Mouse (Mus musculus) mouse embryonic stem cell (cell line): ENCODE data around the gene Lrr1.
"Not testable (repeated sequence)": the region's sequence is repeated elsewhere in the genome, so short reads cannot be mapped to it uniquely, and the experiment has no call there.

Source experiments
- in situ Hi-C, 2 experiments: fragments of 300-500 bp; cut with MboI; formaldehyde crosslinking; loops; 1 replicate in 1 of 2; 3 replicates in 1 of 2; pipeline ENCODE4 v1.14.3; 2019 to 2020; ENCODE audit warnings: low sequenced_read_pairs in 2 of 2, low pct_unique_long_range_greater_than_20kb in 1 of 2, mixed read lengths in 1 of 2; ENCODE audit not compliant: unreplicated experiment in 1 of 2

Lrr1 gene

GRCm38 (mm10) chr12:69158765-69159577, 9.6 kb upstream of the Lrr1 start, which contains the start of gene Rps29:
TSS of gene Rps29 (minus strand) at chr12:69159186.
- in situ Hi-C loops: not testable (repeated sequence)

DNA sequence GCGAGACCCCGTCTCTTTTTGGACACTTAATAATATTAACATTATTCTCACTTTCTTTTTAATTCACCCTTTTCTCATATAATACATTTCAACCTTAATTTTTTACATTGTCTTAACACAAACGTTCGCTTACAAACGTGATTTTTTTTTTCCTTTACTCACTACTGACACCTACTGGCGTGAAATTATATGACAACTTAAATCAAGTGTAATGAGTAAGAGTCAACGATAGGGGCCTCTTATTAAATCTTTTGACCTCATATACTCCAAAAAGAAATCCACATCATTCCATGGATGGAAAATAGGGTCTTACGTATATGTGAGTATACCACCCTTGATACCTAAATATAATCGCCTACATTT, 9.1 kb upstream of the Lrr1 start:
- in situ Hi-C loops: no loop called here

GRCm38 (mm10) chr12:69160677-69161076, 7.9 kb upstream of the Lrr1 start:
- in situ Hi-C loops: not testable (repeated sequence)

DNA sequence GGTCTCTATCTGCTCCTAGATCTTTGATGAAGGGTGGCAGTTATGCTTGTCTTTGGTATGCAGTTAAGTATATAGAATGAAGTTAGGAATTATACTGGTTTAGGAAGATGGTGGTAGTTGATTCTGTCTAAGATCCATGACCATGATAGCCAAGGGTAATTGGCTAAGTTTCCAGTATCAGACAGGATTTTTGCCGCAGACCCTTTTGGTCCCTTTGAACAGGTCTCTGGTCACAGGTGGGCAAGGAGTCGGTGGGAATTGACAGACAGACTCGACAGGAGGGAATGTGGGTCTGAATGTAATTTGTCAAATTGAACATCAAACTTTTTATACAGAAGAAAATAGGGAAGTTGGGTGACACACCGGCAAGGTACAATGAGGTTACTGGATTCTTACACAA, 5.0 kb upstream of the Lrr1 start:
- in situ Hi-C loops: not testable (repeated sequence)

DNA sequence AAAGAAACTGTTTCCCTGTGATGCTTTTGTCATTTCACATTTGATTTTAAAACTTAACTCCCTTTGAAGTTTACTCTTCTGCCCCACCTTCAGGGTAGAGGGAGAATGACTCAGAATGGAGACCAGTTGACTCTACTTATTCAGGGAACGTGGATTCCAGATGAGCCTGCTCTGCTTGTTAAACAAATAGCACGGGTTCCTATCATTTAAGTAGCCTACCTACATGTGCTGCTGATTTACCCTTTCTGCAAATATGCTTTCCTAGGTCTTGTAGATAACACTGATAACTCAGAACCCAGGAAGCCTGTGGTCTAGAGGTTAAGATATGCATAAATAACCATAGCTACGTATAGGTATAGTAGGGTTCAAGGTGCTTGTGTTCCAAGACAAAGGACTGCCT, 3.7 kb upstream of the Lrr1 start:
- in situ Hi-C loops: no loop called here

GRCm38 (mm10) chr12:69166861-69167581, 1.6 kb upstream of the Lrr1 start:
- in situ Hi-C loops: not testable (repeated sequence)

DNA sequence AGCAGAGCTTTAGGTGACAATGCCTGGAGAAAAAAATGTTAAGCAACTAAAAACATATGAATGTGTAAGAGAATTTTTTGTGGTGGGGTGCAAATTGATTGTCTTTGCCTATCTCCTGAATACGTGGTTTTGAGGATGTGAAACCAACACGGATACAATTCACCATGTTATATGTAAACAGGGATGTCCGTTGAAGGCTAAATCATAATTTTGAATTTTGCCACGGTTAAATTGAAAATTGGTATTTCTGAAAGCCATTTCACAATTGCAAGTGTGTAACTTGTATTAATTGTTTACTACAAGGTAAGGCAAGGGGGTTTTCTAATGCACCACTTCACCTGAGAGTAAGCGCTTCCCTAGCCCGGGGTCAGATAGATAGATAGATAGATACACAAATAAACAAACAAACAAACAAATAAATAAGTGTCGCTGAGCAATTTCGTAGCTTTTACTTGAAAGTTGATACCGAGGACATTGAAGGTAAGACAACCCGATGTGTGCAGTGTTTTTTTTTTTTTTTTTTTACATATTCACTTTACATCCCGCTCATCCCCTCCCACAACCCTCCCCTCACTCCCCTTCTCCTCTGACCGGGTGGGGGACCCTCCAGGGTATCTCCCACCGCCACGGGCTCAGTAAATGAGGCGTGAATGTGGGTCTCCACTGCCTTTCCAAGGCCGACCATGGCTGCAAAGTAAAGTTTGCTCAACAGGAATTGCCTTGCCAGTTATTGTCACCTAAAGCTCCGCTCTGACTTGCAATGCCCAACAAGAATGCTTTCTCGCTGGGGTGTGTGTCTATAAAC, 756 bp upstream of the Lrr1 start:
- in situ Hi-C loops: no loop called here

DNA sequence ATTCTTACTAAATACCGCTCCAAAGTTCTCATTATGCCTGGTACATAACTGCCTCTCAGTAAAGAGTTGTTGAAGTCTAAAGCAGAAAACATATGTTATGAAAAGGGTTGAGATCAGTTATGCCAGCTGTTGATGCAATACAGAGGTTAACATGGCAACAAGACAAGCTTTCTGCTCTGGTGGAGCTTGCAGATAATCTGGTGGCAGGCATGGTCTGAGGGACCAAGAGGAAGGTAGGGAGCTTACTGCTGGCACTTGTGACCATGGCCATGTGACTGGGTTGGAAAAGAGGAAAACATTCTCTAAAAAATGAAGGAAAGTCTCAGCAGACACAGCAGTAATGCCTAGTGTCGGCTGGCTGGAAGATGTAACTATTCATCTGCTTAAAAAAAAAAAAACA, 2.7 kb downstream of the Lrr1 start:
- in situ Hi-C loops: no loop called here

DNA sequence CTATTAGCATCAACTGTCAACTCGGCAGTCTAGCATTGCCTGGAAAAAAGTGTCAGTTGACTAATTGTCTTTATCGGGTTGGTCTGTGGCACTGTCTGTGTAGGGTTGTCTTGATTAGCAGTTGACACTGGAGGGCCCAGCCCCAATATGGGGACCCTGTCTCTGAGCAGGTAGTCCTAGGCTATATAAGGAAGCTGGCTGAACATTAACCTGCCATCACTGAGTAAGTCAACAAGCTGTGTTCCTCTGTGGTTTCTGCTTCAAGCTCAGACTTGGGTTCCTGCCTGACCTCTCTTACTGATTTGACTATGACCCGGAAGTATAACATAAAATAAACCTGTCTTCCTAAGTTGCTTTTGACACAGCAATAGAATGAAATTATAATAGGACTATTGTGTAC, 7.4 kb downstream of the Lrr1 start:
- in situ Hi-C loops: no loop called here

DNA sequence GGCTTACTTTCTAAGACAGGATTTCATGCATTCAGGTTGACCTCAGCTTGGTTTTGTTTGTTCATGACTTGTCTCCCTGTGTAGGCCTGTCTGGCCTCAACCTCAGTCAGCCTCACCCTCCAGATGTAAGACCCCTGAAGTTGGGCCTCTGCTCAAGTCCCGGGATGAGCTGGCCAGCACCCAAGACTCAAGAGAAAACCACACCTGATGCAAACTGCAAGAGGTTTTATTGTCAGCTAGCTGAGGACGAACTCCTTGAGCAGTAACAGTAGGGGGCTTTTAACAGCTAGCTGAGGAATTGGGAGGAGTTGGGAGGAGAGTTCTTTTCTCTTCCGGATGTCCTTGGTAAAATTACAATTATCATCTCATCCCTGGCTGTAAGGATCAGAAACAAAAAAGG, 8.9 kb downstream of the Lrr1 start:
- in situ Hi-C loops: no loop called here

DNA sequence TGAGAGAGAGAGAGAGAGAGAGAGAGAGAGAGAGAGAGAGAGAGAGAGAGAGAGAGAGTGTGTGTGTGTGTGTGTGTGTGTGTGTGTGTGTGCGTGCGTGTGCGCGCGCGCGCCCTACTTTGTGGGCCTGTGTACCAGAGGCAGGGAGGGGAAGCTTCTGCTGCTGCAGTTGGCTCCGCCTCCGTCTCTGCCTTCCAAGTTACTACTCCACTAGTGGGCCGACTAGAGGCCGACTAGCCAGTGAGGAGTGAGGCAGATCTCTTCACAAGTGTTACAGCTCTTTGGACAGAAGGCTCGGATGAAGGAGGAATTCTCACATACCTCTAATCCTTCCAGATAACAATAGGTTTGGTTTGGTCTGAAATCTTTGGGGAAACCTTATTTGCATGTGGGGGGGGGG, 10.8 kb downstream of the Lrr1 start:
- in situ Hi-C loops: no loop called here

DNA sequence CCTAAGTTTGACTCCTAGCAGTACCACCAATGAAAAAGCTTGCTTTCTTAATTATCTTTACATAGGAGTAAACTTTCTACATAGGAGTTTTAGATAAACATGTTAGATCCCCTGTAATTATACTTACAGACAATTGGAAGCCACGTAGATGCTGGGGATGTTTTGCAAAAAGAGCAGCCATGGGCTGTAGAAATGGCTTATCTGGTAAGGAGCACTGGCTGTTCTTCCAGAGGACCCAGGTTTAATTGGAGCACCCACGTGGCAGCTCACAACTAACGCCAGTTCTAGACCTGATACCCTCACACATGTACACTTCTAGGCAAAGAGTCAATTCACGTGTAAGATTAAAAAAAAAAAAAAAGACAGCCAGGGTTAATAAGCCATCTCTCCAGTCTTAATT, 13.2 kb downstream of the Lrr1 start:
- in situ Hi-C loops: no loop called here

GRCm38 (mm10) chr12:69183583-69184308, 15.1 kb downstream of the Lrr1 start, which contains the start of the genes Rpl36al and Mgat2:
TSS of gene Rpl36al (minus strand) at chr12:69184083.
TSS of gene Mgat2 (plus strand) at chr12:69184157.
- in situ Hi-C loops: no loop called here

GRCm38 (mm10) chr12:69184342-69185295, 16.0 kb downstream of the Lrr1 start:
- in situ Hi-C loops: no loop called here

DNA sequence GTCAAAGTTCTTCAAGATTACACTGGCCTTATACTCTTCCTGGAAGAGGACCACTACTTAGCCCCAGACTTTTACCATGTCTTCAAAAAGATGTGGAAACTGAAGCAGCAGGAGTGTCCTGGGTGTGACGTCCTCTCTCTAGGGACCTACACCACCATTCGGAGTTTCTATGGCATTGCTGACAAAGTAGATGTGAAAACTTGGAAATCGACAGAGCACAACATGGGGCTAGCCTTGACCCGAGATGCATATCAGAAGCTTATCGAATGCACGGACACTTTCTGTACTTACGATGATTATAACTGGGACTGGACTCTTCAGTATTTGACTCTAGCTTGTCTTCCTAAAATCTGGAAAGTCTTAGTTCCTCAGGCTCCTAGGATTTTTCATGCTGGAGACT, 16.8 kb downstream of the Lrr1 start:
- in situ Hi-C loops: no loop called here

GRCm38 (mm10) chr12:69186811-69187471, 18.3 kb downstream of the Lrr1 start:
- in situ Hi-C loops: no loop called here

DNA sequence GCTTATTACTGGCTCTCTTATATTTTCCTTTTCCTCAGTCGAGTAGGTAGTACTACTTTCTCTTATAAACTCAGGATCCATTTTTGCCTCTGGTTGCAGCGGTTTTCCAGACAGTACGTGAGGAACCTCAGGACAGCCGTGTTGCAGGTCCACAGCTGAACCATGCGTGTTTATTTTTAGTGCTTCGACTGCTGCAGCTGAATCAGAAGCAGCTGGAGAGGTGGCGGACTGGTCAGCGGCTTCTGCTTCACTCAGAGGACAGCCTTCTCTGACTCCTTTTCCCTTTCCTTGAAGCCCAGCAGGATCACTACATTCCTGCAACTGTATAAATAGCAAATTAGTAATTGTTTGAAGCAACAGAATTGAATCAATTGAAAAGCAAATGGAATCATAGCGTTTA, 21.5 kb downstream of the Lrr1 start:
- in situ Hi-C loops: no loop called here
